Mouse (Mus musculus) kidney, adult 2 months (tissue): ENCODE results near the gene Gm36864.

Experiments
- CTCF ChIP-seq: fragments of 200-500 bp; conservative IDR thresholded peaks from 2 replicates; pipeline ENCODE4 v1.5.1; 2011; ENCODE audit warnings: low read depth, mild to moderate bottlenecking, control low read depth, low read length, moderate library complexity, mixed read lengths; ENCODE audit not compliant: insufficient read depth, insufficient read length
- POLR2A ChIP-seq: fragments of 200-500 bp; IDR thresholded peaks from one replicate; pipeline ENCODE4 v1.6.1; 2011; ENCODE audit warnings: low read depth, low read length, control low read depth

DNA sequence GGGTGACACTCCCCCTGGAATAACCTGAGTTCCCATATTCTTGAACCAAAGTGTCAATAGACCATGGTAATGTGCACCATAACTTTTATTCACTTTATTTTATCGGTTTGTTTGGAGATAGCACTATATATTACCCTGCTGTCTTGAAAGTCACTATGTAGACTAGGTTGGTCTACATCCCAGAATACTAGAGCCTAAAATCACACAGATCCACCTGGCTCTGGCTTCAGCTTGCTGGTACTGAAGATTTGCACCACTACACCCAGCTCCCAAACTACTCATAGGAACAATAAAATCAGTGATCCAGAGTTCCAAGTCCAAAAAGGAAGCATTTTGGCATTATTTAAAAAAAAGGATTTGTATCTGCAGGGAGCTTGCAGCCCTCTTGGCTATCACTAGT, 20.3 kb upstream of the Gm36864 start, which contains the start of gene Klk1b5:
- TF ChIP-seq CTCF (no peak), POLR2A (no peak)
